Mouse (Mus musculus) spleen, adult 2 months (tissue): ENCODE results near the gene Cd96. TPM values are rescaled to one million over a fixed set of nuclear protein-coding genes. Genes with fewer than 3 reads are reported as not detected.

Experiments
- DNase-seq, 2 experiments: peaks; one replicate each; pipeline versions ENCODE4 v3.0.0 to v3.0.0-alpha.2; 2012 to 2021; ENCODE audit warnings: low spot score in 2 of 2, low read depth in 1 of 2
- H3K27ac ChIP-seq: fragments of 200-500 bp; 2 replicates; pipeline ENCODE4 v1.5.1; 2012; ENCODE audit warnings: low read length, inconsistent platforms; ENCODE audit not compliant: insufficient read depth
- H3K27me3 ChIP-seq: fragments of 200-500 bp; 2 replicates; pipeline ENCODE4 v1.6.1; 2012; ENCODE audit warnings: mild to moderate bottlenecking, moderate library complexity, low read length, inconsistent platforms; ENCODE audit not compliant: control insufficient read depth, insufficient read depth
- H3K36me3 ChIP-seq: fragments of 200-500 bp; 2 replicates; pipeline ENCODE4 v1.6.1; 2012; ENCODE audit warnings: mild to moderate bottlenecking, low read length, inconsistent platforms; ENCODE audit not compliant: control insufficient read depth, insufficient read depth
- H3K4me1 ChIP-seq: fragments of 200-500 bp; 2 replicates; pipeline ENCODE4 v1.6.1; 2011; ENCODE audit warnings: inconsistent platforms; ENCODE audit not compliant: control insufficient read depth, insufficient read depth, insufficient read length
- H3K4me3 ChIP-seq: fragments of 200-500 bp; 2 replicates; pipeline ENCODE4 v1.5.1; 2011; ENCODE audit warnings: mild to moderate bottlenecking, inconsistent platforms; ENCODE audit not compliant: insufficient read depth, insufficient read length; ENCODE audit errors: extremely low read depth
- CTCF ChIP-seq: fragments of 200-500 bp; IDR thresholded peaks from 2 replicates; pipeline ENCODE4 v1.5.1; 2011; ENCODE audit warnings: mild to moderate bottlenecking, inconsistent platforms; ENCODE audit not compliant: insufficient read depth, insufficient read length, insufficient replicate concordance; ENCODE audit errors: extremely low read depth
- POLR2A ChIP-seq: fragments of 200-500 bp; IDR thresholded peaks from 2 replicates; pipeline ENCODE4 v1.6.1; 2011; ENCODE audit warnings: low read depth, low read length, inconsistent platforms
- whole genome bisulfite sequencing: fragments of 180-500 bp; shearing (Covaris S2); methylation state at CpG from one replicate; pipeline ENCODE4 v1.1.7; 2018; 5-methylcytosine and 5-hydroxymethylcytosine counted together
- polyA plus RNA-seq: library from polyadenylated mRNA; depleted of rRNA; stranded (reverse); fragments of >200 nt; gene quantifications from 2 replicates; pipeline ENCODE4 v1.2.3, GENCODE M21; 2012

Cd96 gene
- polyA plus RNA-seq, 1 experiment: 4.7 TPM

DNA sequence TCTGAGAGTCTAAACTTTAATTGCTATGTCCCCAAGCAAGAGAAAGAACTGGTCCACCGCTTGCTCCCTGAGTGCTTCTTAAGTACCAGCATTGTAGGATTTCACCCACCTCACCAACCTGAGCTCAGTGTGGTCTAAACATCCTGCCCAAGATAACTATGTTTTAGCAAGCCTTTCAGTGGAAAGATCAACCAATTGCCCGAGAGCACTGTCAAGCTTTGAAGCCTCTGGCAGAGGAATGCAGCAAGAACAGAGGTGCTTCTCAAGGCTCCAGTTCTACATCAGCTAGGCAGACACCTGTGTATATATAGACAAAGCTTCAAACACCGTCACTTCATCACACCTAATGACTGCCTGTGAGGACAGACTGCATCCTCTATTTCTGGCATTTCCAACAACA, 111.3 kb downstream of the Cd96 start:
- H3K27ac ChIP-seq: no peak overlapping the region; the same call in 1 of the 2 replicates
- 66% methylated on average over 3 of the region's 3 CpGs for WGBS
- no peak for DNase-seq
- H3K4me1 ChIP-seq: peaks cover 3% of the 10 kb centered on the region; the same call in 1 of the 2 replicates
- H3K27me3 ChIP-seq: no peaks in the 10 kb centered on the region
- no peak for TF ChIP-seq POLR2A
- no peak for TF ChIP-seq CTCF
- H3K36me3 ChIP-seq: no peaks in the 10 kb centered on the region
- no peak overlapping the region for H3K4me3 ChIP-seq

DNA sequence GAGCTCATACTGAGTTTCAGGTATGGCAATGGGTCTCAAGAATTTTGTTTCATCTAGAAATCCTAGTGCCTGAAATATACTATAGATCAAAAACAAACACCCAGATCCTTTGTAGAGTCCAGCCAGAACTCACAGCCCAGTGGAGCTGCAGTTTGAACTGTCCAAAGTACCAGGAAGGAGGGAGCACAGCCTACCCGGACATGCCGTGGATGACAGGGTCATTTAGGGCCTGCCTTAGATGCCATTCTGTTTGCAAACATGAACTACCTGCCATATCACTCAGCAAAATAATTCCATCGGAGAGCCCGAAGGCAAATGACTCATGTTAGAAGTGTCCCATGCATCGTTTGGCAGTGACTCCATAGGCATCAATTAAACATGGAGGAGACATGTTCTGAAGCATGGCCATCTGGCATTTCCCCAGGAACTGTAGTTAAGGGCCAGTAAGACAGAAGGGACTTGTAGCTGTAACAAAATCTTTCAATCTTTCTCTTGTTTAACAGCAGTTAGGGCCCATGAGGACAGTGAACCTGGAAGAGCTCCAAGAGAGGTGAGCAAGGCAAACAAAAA, 111.9 kb downstream of the Cd96 start:
- Histone ChIP-seq H3K4me3 (no peak overlapping the region), H3K27me3 (no peaks in the 10 kb centered on the region), H3K27ac (no peak overlapping the region), H3K36me3 (no peaks in the 10 kb centered on the region), H3K4me1 (peaks cover 3% of the 10 kb centered on the region; the same call in 1 of the 2 replicates)
- 87% methylated on average over 5 of the region's 5 CpGs for WGBS
- TF ChIP-seq POLR2A (no peak), CTCF (no peak)
- DNase-seq: no peak

DNA sequence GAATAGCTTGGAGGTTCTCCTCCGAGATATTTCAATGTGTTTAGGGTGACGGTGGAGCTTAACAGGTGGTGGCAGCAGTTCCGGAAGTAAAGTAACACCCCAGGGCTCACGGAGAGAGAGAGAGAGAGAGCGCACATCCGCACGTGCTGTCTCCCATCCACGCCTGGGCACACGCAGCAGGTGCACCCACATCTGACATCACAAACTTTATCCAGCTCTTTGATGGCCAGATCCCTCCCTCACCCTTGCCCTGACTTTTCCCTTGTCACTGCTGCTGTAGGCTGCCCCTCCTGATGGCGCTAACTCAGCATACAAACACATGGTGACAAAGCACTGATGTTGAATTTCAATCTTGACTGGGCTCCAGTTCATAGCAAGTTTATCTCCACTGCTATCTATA, 113.8 kb downstream of the Cd96 start:
- WGBS: 73% methylated on average over 10 of the region's 10 CpGs
- Histone ChIP-seq H3K4me3 (no peak overlapping the region), H3K36me3 (no peaks in the 10 kb centered on the region), H3K27me3 (no peaks in the 10 kb centered on the region), H3K4me1 (peaks cover 8% of the 10 kb centered on the region; the same call in 1 of the 2 replicates), H3K27ac (peak overlapping the region; percentile 61)
- DNase-seq: peak; percentile 5 to 42
- TF ChIP-seq CTCF (no peak), POLR2A (no peak)

DNA sequence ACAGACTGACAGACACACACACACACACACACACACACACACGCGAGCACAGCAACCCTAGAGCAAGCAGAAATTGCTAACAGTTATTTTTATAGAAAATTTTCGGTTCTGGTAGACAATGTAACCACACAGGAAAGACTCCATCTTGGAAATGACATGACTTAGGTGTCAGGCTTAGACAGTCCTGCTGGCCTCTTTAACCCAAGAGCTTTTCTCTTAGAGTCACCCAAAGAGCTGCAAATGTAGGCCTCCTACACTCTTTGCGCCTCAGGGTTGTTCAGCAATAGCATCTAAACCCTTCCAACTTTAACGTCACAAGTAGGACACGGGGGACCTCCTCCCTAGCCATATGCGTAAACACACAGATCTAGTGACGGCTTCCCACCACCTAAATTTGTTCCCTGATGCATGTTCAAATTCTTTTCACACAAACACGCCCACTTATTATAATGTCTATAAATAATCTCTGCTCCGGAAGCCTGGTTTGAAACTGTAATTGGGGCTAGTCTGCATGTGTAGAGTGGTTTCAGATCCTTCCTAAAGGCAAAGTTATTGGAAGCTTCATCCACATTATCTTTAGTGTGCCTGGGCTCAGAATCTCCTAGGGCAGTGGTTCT, 118.4 kb downstream of the Cd96 start:
- H3K27me3 ChIP-seq: no peaks in the 10 kb centered on the region
- WGBS: 26% methylated on average over 10 of the region's 10 CpGs
- peak overlapping the region; percentile 60 for H3K27ac ChIP-seq
- H3K4me1 ChIP-seq: peaks cover 7% of the 10 kb centered on the region; the same call in 1 of the 2 replicates
- TF ChIP-seq POLR2A: no peak
- no peak for TF ChIP-seq CTCF
- no peaks in the 10 kb centered on the region for H3K36me3 ChIP-seq
- peak in 1 of 2 experiments; percentile 42 for DNase-seq
- no peak overlapping the region for H3K4me3 ChIP-seq

DNA sequence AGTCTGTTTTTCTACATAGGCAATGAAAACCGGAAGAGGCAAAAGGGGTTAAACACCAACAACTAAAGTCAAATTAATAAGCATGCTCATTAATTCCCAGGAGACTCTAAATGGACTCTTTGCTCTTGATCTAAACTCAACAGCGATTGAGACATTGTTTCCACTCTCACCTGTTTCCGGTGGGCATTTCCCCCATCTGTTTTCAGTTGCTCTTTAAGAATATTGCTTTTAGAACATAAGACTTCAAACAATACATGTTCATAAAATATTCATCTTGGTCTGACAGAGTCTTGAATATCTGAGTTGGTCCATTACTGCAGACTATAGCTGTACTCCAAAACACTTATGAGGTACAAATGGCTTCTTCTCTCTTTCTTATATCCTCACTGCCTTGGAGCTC, 119.1 kb downstream of the Cd96 start:
- Histone ChIP-seq H3K36me3 (no peaks in the 10 kb centered on the region), H3K27me3 (no peaks in the 10 kb centered on the region), H3K4me3 (no peak overlapping the region), H3K4me1 (peaks cover 7% of the 10 kb centered on the region; the same call in 1 of the 2 replicates), H3K27ac (peak overlapping the region; percentile 60; the same call in 1 of the 2 replicates)
- 43% methylated on average over 3 of the region's 3 CpGs for WGBS
- TF ChIP-seq POLR2A (no peak), CTCF (no peak)
- DNase-seq: no peak

DNA sequence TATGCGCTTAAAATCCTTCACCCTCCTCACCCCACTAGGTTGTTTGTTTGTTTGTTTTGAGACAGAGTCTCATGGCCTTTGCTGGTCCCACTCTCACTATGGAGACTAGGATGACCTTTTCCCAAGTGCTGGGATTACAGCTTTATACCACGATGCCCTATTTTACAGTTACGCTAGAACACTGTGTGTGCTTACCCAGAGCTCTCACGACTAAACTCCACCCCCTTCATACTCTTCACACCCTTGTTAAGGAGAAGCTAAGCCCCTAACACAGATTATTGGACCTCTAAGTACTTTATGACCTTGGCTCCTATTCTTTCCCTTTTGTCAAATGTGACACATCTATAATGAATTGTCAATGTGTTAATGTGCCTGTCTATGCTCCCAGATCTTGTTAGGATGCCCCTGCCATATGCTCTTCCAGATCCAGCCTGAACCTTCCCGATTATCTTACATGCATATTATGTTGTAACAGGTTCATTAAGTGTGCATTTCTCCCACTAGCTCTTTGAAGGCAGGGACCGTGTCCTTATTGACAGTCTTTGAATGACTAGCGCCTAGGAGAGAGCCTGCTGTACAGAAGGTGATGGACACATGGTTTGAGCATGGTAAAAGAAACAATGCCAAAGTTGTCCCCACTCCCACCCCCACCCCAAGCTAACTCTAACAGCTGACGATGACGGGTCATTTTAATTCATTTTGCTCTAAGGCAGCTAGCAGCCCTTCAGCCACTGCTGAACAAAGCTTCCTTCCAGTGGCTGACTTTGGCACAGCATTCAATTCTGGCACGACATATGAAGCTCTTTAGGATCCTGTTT, 120.5 kb downstream of the Cd96 start:
- Histone ChIP-seq H3K36me3 (no peaks in the 10 kb centered on the region), H3K4me1 (peaks cover 7% of the 10 kb centered on the region; the same call in 1 of the 2 replicates), H3K27me3 (no peaks in the 10 kb centered on the region), H3K4me3 (no peak overlapping the region), H3K27ac (no peak overlapping the region)
- no peak for DNase-seq
- 85% methylated on average over 10 of the region's 10 CpGs for WGBS
- TF ChIP-seq CTCF (no peak), POLR2A (no peak)
